Mouse (Mus musculus) heart, adult 2 months (tissue): Measurements from ENCODE around the gene Gm20696.

Experiments
- CTCF ChIP-seq: fragments of 200-600 bp; IDR thresholded peaks from 2 replicates; pipeline ENCODE4 v1.8.1; 2022; ENCODE audit warnings: antibody characterized with exemption, mild to moderate bottlenecking, moderate library complexity
- EP300 ChIP-seq: fragments of 200-500 bp; IDR thresholded peaks from 2 replicates; pipeline ENCODE4 v1.6.1; 2011; ENCODE audit warnings: low read depth, low read length, control low read depth; ENCODE audit not compliant: insufficient read depth
- POLR2A ChIP-seq: fragments of 200-500 bp; IDR thresholded peaks from 2 replicates; pipeline ENCODE4 v1.6.1; 2011; ENCODE audit warnings: mild to moderate bottlenecking, low read depth, low read length, control low read depth; ENCODE audit not compliant: insufficient read depth

- TF ChIP-seq POLR2A = no peak
- no peak for TF ChIP-seq CTCF
- no peak for TF ChIP-seq EP300
Observed at GRCm38 (mm10) chr6:99700484-99700883, 33.9 kb upstream of the Gm20696 start.
